Mouse (Mus musculus) neural tube, embryonic 15.5 days (tissue): ENCODE results near the gene Bckdhb. TPM values are rescaled to one million over a fixed set of nuclear protein-coding genes. Genes with fewer than 3 reads are reported as not detected.

Experiments used
- ATAC-seq: fragments of 200-750 bp; cut with Nextera tagmentation; 2 replicates; pipeline ENCODE4 v1.8.0; 2017; ENCODE audit warnings: mild to moderate bottlenecking, moderate TSS enrichment, moderate library complexity; ENCODE audit not compliant: low FRiP score
- H3K27ac ChIP-seq: fragments of 300-500 bp; sonication (generic); replicated peaks from 2 replicates; pipeline ENCODE4 v1.5.1; 2015; ENCODE audit warnings: mild to moderate bottlenecking, inconsistent platforms
- H3K27me3 ChIP-seq: fragments of 300-500 bp; sonication (generic); replicated peaks from 2 replicates; pipeline ENCODE4 v1.6.1; 2015; ENCODE audit warnings: inconsistent platforms
- H3K36me3 ChIP-seq: fragments of 300-500 bp; sonication (generic); 2 replicates; pipeline ENCODE4 v1.6.1; 2015; ENCODE audit warnings: inconsistent platforms
- H3K4me1 ChIP-seq: fragments of 300-500 bp; sonication (generic); 2 replicates; pipeline ENCODE4 v1.6.1; 2015; ENCODE audit warnings: inconsistent platforms
- H3K4me2 ChIP-seq: fragments of 300-500 bp; sonication (generic); 2 replicates; pipeline ENCODE4 v1.6.1; 2015; ENCODE audit warnings: inconsistent platforms, mild to moderate bottlenecking, moderate library complexity
- H3K4me3 ChIP-seq: fragments of 300-500 bp; sonication (generic); replicated peaks from 2 replicates; pipeline ENCODE4 v1.5.1; 2015; ENCODE audit warnings: mild to moderate bottlenecking, inconsistent platforms
- H3K9ac ChIP-seq: fragments of 300-500 bp; sonication (generic); replicated peaks from 2 replicates; pipeline ENCODE4 v1.6.1; 2015; ENCODE audit warnings: mild to moderate bottlenecking, inconsistent platforms
- H3K9me3 ChIP-seq: fragments of 300-500 bp; sonication (generic); replicated peaks from 2 replicates; pipeline ENCODE4 v1.6.1; 2016; ENCODE audit warnings: inconsistent platforms
- WGBS: fragments of 180-500 bp; shearing (Covaris S2); methylation state at CpG from one replicate; pipeline ENCODE4 v1.1.7; 2015; ENCODE audit warnings: mixed read lengths; 5-methylcytosine and 5-hydroxymethylcytosine counted together
- polyA plus RNA-seq: library from polyadenylated mRNA; unstranded; fragments of >200 nt; fragmentation: Nextera tagmentation; extraction: Ambion mirVana; gene quantifications from 2 replicates; pipeline ENCODE4 v1.2.1, GENCODE M21; 2015

Gene Bckdhb
- polyA plus RNA-seq, 1 experiment from 2014 or later: 43.4 TPM

DNA sequence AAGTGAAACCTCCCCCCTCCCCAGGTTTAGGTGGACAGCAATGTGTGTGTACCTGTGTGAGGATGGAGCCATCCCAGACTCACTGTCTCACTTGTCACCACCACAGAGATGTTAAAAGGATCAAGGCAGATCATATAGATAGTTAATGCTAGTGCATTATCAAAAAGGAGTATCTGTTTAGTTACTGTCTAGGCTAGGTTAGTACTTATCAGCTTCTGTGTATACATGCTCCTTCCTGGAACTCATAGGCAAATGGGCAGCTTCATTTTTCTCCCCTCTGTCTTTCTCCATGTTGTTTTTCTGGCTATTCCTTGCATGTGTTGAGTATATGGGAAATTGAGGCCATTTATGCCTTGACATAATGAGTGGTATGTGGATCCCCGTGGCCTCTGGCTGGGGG, 187.4 kb downstream of the Bckdhb start:
- Histone ChIP-seq H3K36me3 (no peaks in the 10 kb centered on the region), H3K27ac (no peak overlapping the region), H3K4me3 (no peak overlapping the region), H3K9me3 (no peaks in the 10 kb centered on the region), H3K9ac (no peak overlapping the region), H3K27me3 (no peaks in the 10 kb centered on the region), H3K4me1 (peaks cover 32% of the 10 kb centered on the region), H3K4me2 (no peak overlapping the region)
- 61% methylated on average over 1 of the region's 1 CpGs for WGBS
- ATAC-seq: no peak

DNA sequence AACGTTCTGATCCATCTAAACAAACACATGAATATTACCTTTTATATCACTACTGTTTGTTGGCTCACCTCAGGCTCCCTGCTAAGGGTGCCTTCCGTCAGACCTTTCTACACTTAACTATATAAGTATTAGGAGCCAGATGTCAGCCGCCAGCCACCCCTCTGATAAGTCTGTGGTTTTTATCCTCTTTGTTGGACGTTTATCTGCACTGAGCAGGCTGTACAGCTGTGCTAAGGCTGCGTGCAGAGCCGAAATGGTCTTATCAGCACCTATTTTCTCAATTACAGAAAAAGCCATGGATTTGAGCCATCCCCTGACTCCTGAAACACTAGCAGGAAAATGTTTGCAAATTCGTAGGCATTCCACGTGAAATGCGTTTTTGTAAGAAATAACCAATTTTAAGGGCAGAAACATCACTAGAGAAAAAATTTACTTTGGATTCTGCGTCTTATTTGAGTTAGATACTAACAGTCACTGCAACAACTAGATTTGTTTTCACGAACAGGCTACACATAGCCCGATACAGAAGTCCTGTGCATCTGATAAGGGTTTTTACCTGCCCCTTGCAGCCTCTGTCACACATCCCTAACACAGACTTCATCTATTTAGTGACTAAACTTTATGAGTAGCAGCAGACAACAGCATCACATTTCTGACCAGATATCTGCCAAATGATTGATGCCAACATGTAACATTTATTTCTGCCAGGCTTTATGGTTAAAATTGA, 188.1 kb downstream of the Bckdhb start:
- WGBS: 78% methylated on average over 12 of the region's 12 CpGs

GRCm38 (mm10) chr9:84114254-84114653, 189.3 kb downstream of the Bckdhb start:
- H3K36me3 ChIP-seq: no peaks in the 10 kb centered on the region
- peak overlapping the region; percentile 5; the same call in 1 of the 2 replicates for H3K4me2 ChIP-seq
- no peaks in the 10 kb centered on the region for H3K9me3 ChIP-seq
- no peak overlapping the region for H3K9ac ChIP-seq
- no peaks in the 10 kb centered on the region for H3K27me3 ChIP-seq
- no peak overlapping the region for H3K4me3 ChIP-seq
- H3K4me1 ChIP-seq: peaks cover 28% of the 10 kb centered on the region
- H3K27ac ChIP-seq: no peak overlapping the region
- no peak for ATAC-seq
- 76% methylated on average over 13 of the region's 13 CpGs for whole genome bisulfite sequencing

More for the DNA sequence above, 188.1 kb downstream of the Bckdhb start:
- no peak overlapping the region for H3K4me3 ChIP-seq
- no peak for ATAC-seq
- H3K27me3 ChIP-seq: no peaks in the 10 kb centered on the region
- H3K4me2 ChIP-seq: no peak overlapping the region
- H3K9me3 ChIP-seq: no peaks in the 10 kb centered on the region
- no peak overlapping the region for H3K27ac ChIP-seq
- no peaks in the 10 kb centered on the region for H3K36me3 ChIP-seq
- peaks cover 28% of the 10 kb centered on the region for H3K4me1 ChIP-seq
- no peak overlapping the region for H3K9ac ChIP-seq

GRCm38 (mm10) chr9:84117337-84117736, 192.4 kb downstream of the Bckdhb start:
- no peak overlapping the region for H3K9ac ChIP-seq
- peaks cover 6% of the 10 kb centered on the region; the same call in 1 of the 2 replicates for H3K4me1 ChIP-seq
- no peak overlapping the region for H3K27ac ChIP-seq
- H3K9me3 ChIP-seq: no peaks in the 10 kb centered on the region
- H3K27me3 ChIP-seq: no peaks in the 10 kb centered on the region
- no peak overlapping the region for H3K4me2 ChIP-seq
- no peak overlapping the region for H3K4me3 ChIP-seq
- H3K36me3 ChIP-seq: no peaks in the 10 kb centered on the region
- ATAC-seq: no peak
- WGBS: 64% methylated on average over 5 of the region's 5 CpGs

DNA sequence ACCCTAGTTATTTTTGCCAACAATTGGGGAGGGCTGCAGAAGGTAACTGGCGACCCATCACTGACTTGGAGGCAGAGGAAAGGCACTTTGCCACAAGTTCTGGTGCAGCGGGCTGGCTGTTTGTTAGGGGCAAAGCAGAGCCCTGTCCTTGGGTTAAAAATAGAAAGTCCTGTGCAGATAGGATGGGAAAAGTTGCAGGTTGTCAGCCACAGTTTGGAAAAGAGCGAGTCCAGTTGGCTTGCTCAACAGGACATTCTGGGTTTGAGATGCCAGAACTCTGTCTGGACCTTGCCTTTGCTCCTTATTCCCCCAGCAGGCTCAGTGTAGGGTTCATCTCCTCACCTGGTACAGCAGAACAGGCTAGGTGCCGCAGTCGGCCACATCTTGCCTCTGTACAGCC, 200.1 kb downstream of the Bckdhb start:
- H3K9me3 ChIP-seq: no peaks in the 10 kb centered on the region
- no peaks in the 10 kb centered on the region for H3K36me3 ChIP-seq
- H3K4me2 ChIP-seq: no peak overlapping the region
- H3K27ac ChIP-seq: no peak overlapping the region
- 96% methylated on average over 5 of the region's 5 CpGs for WGBS
- no peaks in the 10 kb centered on the region for H3K27me3 ChIP-seq
- H3K4me3 ChIP-seq: no peak overlapping the region
- no peak for ATAC-seq
- H3K9ac ChIP-seq: no peak overlapping the region
- no peaks in the 10 kb centered on the region for H3K4me1 ChIP-seq

DNA sequence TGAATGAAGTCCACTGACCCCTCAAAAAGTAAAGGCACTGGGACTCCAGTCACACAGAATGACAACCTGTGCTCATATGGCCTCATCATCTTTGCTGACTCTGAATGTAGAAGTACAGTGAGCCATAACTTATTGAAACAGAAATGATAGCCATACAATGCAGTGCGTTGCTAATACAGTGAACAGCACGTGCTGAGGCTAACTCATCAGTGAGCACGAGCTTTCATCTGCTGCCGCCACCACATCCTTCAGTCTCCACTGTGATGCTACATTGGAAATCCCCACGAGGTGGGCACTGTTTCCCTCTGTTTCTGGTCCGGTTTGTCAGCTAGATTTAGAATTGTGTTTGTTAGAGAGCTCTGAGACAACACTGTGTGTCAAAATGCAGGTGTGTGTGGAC, 205.4 kb downstream of the Bckdhb start:
- no peak overlapping the region for H3K9ac ChIP-seq
- 87% methylated on average over 6 of the region's 6 CpGs for WGBS
- no peak for ATAC-seq
- no peak overlapping the region for H3K4me2 ChIP-seq
- H3K4me1 ChIP-seq: no peaks in the 10 kb centered on the region
- H3K4me3 ChIP-seq: no peak overlapping the region
- no peak overlapping the region for H3K27ac ChIP-seq
- no peaks in the 10 kb centered on the region for H3K27me3 ChIP-seq
- no peaks in the 10 kb centered on the region for H3K36me3 ChIP-seq
- no peaks in the 10 kb centered on the region for H3K9me3 ChIP-seq

- Histone ChIP-seq H3K36me3 (no peaks in the 10 kb centered on the region), H3K4me3 (no peak overlapping the region), H3K4me1 (no peaks in the 10 kb centered on the region), H3K9me3 (no peaks in the 10 kb centered on the region), H3K27me3 (no peaks in the 10 kb centered on the region), H3K27ac (no peak overlapping the region), H3K4me2 (no peak overlapping the region), H3K9ac (no peak overlapping the region)
- WGBS: 93% methylated on average over 12 of the region's 12 CpGs
- no peak for ATAC-seq
Observed at GRCm38 (mm10) chr9:84135062-84135461, 210.1 kb downstream of the Bckdhb start.

DNA sequence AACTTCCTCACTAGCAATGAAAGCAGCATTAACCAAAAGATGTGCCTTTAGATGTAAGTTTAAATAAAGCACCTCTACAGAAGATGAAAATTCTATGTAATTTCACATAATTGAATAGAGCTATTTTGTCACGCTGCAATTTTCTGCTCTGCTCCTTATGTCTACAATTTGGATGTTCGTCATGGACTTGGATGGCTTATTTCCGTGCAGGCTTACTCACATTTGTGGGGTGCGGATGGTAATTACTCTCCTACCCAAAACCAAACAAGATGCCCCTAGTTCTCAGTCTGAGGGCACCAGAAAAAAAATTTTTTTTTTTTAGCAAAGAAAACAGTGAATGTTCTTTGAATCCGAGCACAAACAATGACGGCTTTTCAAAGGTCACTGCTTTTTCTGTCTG, 212.2 kb downstream of the Bckdhb start:
- Histone ChIP-seq H3K27me3 (no peaks in the 10 kb centered on the region), H3K9me3 (no peaks in the 10 kb centered on the region), H3K4me2 (no peak overlapping the region), H3K4me3 (no peak overlapping the region), H3K4me1 (no peaks in the 10 kb centered on the region), H3K9ac (no peak overlapping the region), H3K36me3 (no peaks in the 10 kb centered on the region), H3K27ac (no peak overlapping the region)
- no peak for ATAC-seq
- whole genome bisulfite sequencing: 94% methylated on average over 6 of the region's 6 CpGs

- no peak for ATAC-seq
- Histone ChIP-seq H3K4me3 (no peak overlapping the region), H3K27ac (no peak overlapping the region), H3K27me3 (no peaks in the 10 kb centered on the region), H3K4me1 (no peaks in the 10 kb centered on the region), H3K4me2 (no peak overlapping the region), H3K9ac (no peak overlapping the region), H3K36me3 (no peaks in the 10 kb centered on the region), H3K9me3 (no peaks in the 10 kb centered on the region)
- 83% methylated on average over 2 of the region's 2 CpGs for WGBS
Observed at GRCm38 (mm10) chr9:84148124-84148523, 223.2 kb downstream of the Bckdhb start.

Other genes with a start within 250 kb of the Bckdhb start
- gene Elovl4, start 118.9 kb upstream of the Bckdhb start, polyA plus RNA-seq: 116 and 139 TPM in 2 replicates
- gene Ttk, start 90.5 kb upstream of the Bckdhb start, polyA plus RNA-seq: 3.4 and 9.3 TPM in 2 replicates